Mouse (Mus musculus): ENCODE measurements around the gene Agxt. TPM values are rescaled to one million over a fixed set of nuclear protein-coding genes. Genes with fewer than 3 reads are reported as not detected.

The Agxt gene
- total and polyA plus RNA-seq, 3 experiments: not detected

GRCm38 (mm10) chr1:93102700-93103099 lies 32.3 kb upstream of the Agxt start:
- peaks cover 31% of the 10 kb centered on the region for H3K27me3 ChIP-seq (ENCODE audit: insufficient read depth, low read length)
- DNase-seq (ENCODE audit: low spot score) (no peak), ATAC-seq (ENCODE audit: extremely low read depth, insufficient number of reproducible peaks, low FRiP score, poor library complexity, severe bottlenecking) (no peak)
- no peak overlapping the region for H3K4me3 ChIP-seq (ENCODE audit: low read depth, low read length)
- H3K9me3 ChIP-seq (replicated peaks): no peaks in the 10 kb centered on the region
- no peaks in the 10 kb centered on the region for H3K36me3 ChIP-seq (replicated peaks)
- TF ChIP-seq TAL1 (conservative IDR thresholded peaks at IDR 0.05; ENCODE audit: low read depth, low read length): no peak
- TF ChIP-seq POLR2AphosphoS5 (IDR thresholded peaks at IDR 0.05; ENCODE audit: insufficient replicate concordance, low read depth, low read length): no peak
- no peak for TF ChIP-seq GATA2 (IDR thresholded peaks at IDR 0.05; ENCODE audit: borderline replicate concordance, low read depth, low read length)
- no peak for TF ChIP-seq CTCF (IDR thresholded peaks at IDR 0.05; ENCODE audit: low read depth, low read length)
- TF ChIP-seq GATA1 (IDR thresholded peaks at IDR 0.05; ENCODE audit: borderline replicate concordance, low read length): no peak
- no peaks in the 10 kb centered on the region for H3K4me1 ChIP-seq (ENCODE audit: insufficient read depth, low read depth, low read length)

DNA sequence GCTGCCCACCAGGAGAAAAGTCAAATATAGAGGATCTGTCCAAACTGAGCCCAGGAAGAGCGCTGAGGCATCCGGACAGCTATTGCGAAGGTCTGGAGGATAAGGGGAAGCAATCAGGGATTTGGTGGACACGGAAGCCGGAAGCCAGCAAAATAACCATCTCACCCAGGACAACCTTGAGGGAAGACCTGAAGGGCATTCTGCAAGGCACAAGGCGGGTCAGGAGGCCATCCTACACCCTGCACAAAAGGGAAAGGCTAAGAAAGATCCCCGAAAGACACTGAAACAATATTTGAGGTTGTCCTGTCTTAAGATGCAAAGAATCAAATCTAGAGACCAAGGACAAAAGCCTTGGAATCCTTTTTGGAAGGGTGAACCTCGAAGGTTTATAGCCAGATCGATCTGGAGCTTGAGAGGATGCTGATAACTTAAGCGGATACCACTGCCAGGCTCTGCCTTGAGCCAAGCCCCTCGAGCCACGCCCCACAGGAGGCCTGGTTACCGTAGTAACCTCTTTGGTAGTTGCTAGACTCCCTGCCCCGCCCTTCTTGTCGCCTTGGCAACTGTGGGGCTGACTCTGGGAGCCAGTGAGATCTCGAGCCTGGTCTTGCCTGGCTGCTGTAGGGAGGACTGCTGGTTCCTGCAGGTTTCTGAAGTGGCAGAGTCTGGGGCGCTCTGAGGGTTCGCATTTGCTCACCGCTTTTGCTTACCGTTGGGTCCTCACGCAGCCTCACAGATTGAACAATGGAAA lies 20.2 kb upstream of the Agxt start:
- H3K4me1 ChIP-seq (ENCODE audit: insufficient read depth, low read depth, low read length): peaks cover 3% of the 10 kb centered on the region
- peak; percentile 40; the same call in 1 of the 2 replicates for ATAC-seq (ENCODE audit: extremely low read depth, insufficient number of reproducible peaks, low FRiP score, poor library complexity, severe bottlenecking)
- H3K36me3 ChIP-seq (replicated peaks): no peaks in the 10 kb centered on the region
- H3K4me3 ChIP-seq (ENCODE audit: low read depth, low read length): no peak overlapping the region
- H3K27me3 ChIP-seq (ENCODE audit: insufficient read depth, low read length): peaks cover 10% of the 10 kb centered on the region
- no peak for TF ChIP-seq TAL1 (conservative IDR thresholded peaks at IDR 0.05; ENCODE audit: low read depth, low read length)
- no peak for TF ChIP-seq GATA1 (IDR thresholded peaks at IDR 0.05; ENCODE audit: borderline replicate concordance, low read length)
- no peak for TF ChIP-seq CTCF (IDR thresholded peaks at IDR 0.05; ENCODE audit: low read depth, low read length)
- no peak for TF ChIP-seq POLR2AphosphoS5 (IDR thresholded peaks at IDR 0.05; ENCODE audit: insufficient replicate concordance, low read depth, low read length)
- TF ChIP-seq GATA2 (IDR thresholded peaks at IDR 0.05; ENCODE audit: borderline replicate concordance, low read depth, low read length): no peak
- no peaks in the 10 kb centered on the region for H3K9me3 ChIP-seq (replicated peaks)
- DNase-seq (ENCODE audit: low spot score): no peak

- ATAC-seq (ENCODE audit: extremely low read depth, insufficient number of reproducible peaks, low FRiP score, poor library complexity, severe bottlenecking): no peak
- H3K4me3 ChIP-seq (ENCODE audit: low read depth, low read length): no peak overlapping the region
Measured at GRCm38 (mm10) chr1:93115471-93115870, 19.6 kb upstream of the Agxt start.

GRCm38 (mm10) chr1:93118816-93119215 lies 16.2 kb upstream of the Agxt start:
- H3K36me3 ChIP-seq (replicated peaks): no peaks in the 10 kb centered on the region
- DNase-seq (ENCODE audit: low spot score) (no peak), ATAC-seq (ENCODE audit: extremely low read depth, insufficient number of reproducible peaks, low FRiP score, poor library complexity, severe bottlenecking) (no peak)
- H3K27me3 ChIP-seq (ENCODE audit: insufficient read depth, low read length): peaks cover 10% of the 10 kb centered on the region
- no peaks in the 10 kb centered on the region for H3K9me3 ChIP-seq (replicated peaks)
- H3K4me3 ChIP-seq (ENCODE audit: low read depth, low read length): no peak overlapping the region
- H3K4me1 ChIP-seq (ENCODE audit: insufficient read depth, low read depth, low read length): peaks cover 3% of the 10 kb centered on the region
- TF ChIP-seq POLR2AphosphoS5 (IDR thresholded peaks at IDR 0.05; ENCODE audit: insufficient replicate concordance, low read depth, low read length) (no peak), GATA1 (IDR thresholded peaks at IDR 0.05; ENCODE audit: borderline replicate concordance, low read length) (no peak), TAL1 (conservative IDR thresholded peaks at IDR 0.05; ENCODE audit: low read depth, low read length) (no peak), GATA2 (IDR thresholded peaks at IDR 0.05; ENCODE audit: borderline replicate concordance, low read depth, low read length) (no peak), CTCF (IDR thresholded peaks at IDR 0.05; ENCODE audit: low read depth, low read length) (no peak)

More at GRCm38 (mm10) chr1:93115471-93115870, 19.6 kb upstream of the Agxt start:
- no peak for DNase-seq (ENCODE audit: low spot score)
- Histone ChIP-seq H3K9me3 (replicated peaks) (no peaks in the 10 kb centered on the region), H3K36me3 (replicated peaks) (no peaks in the 10 kb centered on the region), H3K27me3 (ENCODE audit: insufficient read depth, low read length) (peaks cover 10% of the 10 kb centered on the region), H3K4me1 (ENCODE audit: insufficient read depth, low read depth, low read length) (peaks cover 3% of the 10 kb centered on the region)
- TF ChIP-seq CTCF (IDR thresholded peaks at IDR 0.05; ENCODE audit: low read depth, low read length) (no peak), GATA2 (IDR thresholded peaks at IDR 0.05; ENCODE audit: borderline replicate concordance, low read depth, low read length) (no peak), POLR2AphosphoS5 (IDR thresholded peaks at IDR 0.05; ENCODE audit: insufficient replicate concordance, low read depth, low read length) (no peak), GATA1 (IDR thresholded peaks at IDR 0.05; ENCODE audit: borderline replicate concordance, low read length) (no peak), TAL1 (conservative IDR thresholded peaks at IDR 0.05; ENCODE audit: low read depth, low read length) (no peak)

- Histone ChIP-seq H3K4me1 (ENCODE audit: insufficient read depth, low read depth, low read length) (no peaks in the 10 kb centered on the region), H3K4me3 (ENCODE audit: low read depth, low read length) (no peak overlapping the region), H3K36me3 (replicated peaks) (no peaks in the 10 kb centered on the region), H3K27me3 (ENCODE audit: insufficient read depth, low read length) (peaks cover 5% of the 10 kb centered on the region; the same call in 1 of the 2 replicates), H3K9me3 (replicated peaks) (no peaks in the 10 kb centered on the region)
- DNase-seq (ENCODE audit: low spot score) (no peak), ATAC-seq (ENCODE audit: extremely low read depth, insufficient number of reproducible peaks, low FRiP score, poor library complexity, severe bottlenecking) (no peak)
- TF ChIP-seq CTCF (IDR thresholded peaks at IDR 0.05; ENCODE audit: low read depth, low read length) (no peak), GATA1 (IDR thresholded peaks at IDR 0.05; ENCODE audit: borderline replicate concordance, low read length) (no peak), GATA2 (IDR thresholded peaks at IDR 0.05; ENCODE audit: borderline replicate concordance, low read depth, low read length) (no peak)
Measured at GRCm38 (mm10) chr1:93123179-93123854, 11.7 kb upstream of the Agxt start.

DNA sequence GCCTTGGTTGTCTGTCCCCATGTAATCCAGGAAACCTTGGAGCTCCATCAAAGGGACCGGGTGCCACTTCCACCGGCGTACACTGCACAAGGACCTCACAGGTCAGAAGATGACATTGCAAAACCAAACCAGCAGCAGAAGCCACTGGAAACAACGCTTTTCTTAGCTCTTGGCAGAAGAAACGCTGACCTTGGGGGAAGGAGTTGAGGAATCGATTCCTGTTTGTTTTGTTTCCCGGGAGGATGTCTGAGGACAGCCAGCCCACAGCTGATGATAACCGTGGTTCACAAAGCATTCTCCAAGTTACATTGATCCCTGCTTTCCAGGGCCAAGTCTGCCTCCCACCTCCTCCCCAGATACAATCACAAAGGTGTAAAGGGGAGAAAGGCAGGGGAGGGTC lies 11.0 kb upstream of the Agxt start:
- no peaks in the 10 kb centered on the region for H3K9me3 ChIP-seq (replicated peaks)
- TF ChIP-seq GATA2 (IDR thresholded peaks at IDR 0.05; ENCODE audit: borderline replicate concordance, low read depth, low read length) (no peak), TAL1 (conservative IDR thresholded peaks at IDR 0.05; ENCODE audit: low read depth, low read length) (no peak), CTCF (IDR thresholded peaks at IDR 0.05; ENCODE audit: low read depth, low read length) (no peak), POLR2AphosphoS5 (IDR thresholded peaks at IDR 0.05; ENCODE audit: insufficient replicate concordance, low read depth, low read length) (no peak), GATA1 (IDR thresholded peaks at IDR 0.05; ENCODE audit: borderline replicate concordance, low read length) (no peak)
- no peaks in the 10 kb centered on the region for H3K36me3 ChIP-seq (replicated peaks)
- no peak overlapping the region for H3K4me3 ChIP-seq (ENCODE audit: low read depth, low read length)
- H3K27me3 ChIP-seq (ENCODE audit: insufficient read depth, low read length): peaks cover 5% of the 10 kb centered on the region; the same call in 1 of the 2 replicates
- DNase-seq (ENCODE audit: low spot score) (no peak), ATAC-seq (ENCODE audit: extremely low read depth, insufficient number of reproducible peaks, low FRiP score, poor library complexity, severe bottlenecking) (no peak)
- no peaks in the 10 kb centered on the region for H3K4me1 ChIP-seq (ENCODE audit: insufficient read depth, low read depth, low read length)

All from G1E (cell line).